Mouse (Mus musculus): ENCODE results near the gene Cnot8.
"Not testable (repeated sequence)": the region's sequence is repeated elsewhere in the genome, so short reads cannot be mapped to it uniquely, and the experiment has no call there.

The Cnot8 gene

DNA sequence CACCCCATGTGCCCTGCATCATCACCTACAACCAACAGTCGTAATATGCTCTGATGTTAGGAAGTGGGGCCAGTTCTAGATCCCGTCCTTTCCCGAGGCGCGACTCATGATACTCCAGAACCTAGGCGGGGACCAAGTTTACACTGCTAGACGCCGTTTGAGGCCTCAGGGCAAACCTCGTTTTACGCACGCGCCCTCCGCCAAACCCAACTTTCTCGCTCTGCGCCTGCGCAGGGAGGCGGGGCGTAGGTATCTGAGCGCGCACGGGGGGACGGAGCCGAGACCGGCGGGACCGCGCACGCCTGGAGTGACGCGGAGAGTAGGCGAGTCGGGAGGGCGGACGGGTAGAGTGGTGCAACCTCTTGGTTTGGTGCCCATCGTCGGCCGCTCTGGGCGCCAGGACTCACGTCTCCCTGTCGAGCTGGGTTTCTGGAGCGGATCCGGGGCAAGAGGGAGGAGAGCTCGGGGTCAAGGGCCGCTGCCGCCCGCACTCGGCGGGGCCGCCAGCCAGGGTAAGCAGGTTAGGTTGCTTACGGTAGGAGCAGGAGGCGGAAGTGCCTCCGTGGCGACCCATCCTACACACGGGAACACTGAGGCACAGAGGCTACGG, at the start of gene Cnot8:
Gene Cnot8, plus strand, starts transcription at position 457 of the 610 bp plus-strand sequence.
- DNase-seq (ENCODE audit: low spot score), result peak; percentile 99

DNA sequence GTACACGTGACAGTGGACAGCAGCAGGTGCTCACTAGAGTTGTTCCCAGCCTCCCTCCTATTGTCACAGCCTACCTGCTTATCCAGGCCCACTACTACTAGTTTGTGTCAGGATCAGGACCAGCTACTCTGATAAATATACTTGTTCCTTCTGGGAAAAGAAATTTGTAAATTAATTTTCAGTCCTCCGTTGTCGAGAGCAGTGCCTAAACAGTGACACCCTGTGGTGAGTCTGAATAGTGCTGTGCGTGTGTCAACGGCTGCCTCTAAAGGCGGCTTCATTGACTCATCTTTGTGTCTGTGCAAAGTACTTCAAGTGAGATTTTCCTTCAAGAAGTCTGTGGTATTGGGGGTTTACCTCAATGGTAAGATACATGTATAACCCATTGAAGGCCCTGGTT, 46.5 kb upstream of the Cnot8 start:
- DNase-seq (ENCODE audit: low spot score), result no peak

DNA sequence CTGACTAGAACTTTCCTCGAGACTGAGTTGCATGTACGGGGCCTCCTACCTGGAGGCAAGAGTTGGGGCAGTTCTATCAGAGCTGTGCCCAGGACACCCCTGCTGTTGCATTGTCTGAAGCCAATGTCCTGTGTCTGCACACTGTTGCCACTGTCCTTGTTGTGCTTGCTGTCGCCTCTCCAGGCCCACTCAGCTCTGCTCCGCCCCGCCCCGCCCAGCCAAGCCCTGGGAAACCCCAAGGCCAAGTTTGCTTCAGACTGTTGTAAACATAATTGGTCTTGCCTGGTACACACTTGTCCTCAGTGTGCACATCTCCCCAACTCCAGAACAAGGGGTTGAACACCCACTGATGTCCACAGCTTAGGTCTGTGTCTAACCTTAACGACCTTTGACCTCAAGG, 44.2 kb upstream of the Cnot8 start:
- not testable (repeated sequence) for DNase-seq (ENCODE audit: low spot score)

DNA sequence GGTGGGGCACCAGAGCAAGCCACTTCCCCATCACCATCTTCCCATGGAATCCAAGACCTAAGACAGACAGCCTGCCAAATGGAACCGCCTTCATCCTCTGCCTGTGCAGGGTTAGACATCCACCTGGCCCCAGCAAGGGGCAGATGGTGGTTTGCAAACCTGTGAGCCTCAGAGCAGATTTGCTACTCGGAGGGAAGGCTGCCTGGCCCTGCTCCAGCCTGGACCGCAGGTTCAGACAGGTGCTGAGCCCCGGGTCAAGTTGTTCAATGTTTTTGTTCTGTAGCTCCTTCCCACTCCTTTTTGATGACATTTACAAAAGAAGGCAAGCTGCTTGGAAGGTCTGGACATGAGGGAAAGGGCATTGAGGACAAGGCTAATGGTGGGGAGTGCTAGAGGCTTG, 42.7 kb upstream of the Cnot8 start:
- not testable (repeated sequence) for DNase-seq (ENCODE audit: low spot score)

DNA sequence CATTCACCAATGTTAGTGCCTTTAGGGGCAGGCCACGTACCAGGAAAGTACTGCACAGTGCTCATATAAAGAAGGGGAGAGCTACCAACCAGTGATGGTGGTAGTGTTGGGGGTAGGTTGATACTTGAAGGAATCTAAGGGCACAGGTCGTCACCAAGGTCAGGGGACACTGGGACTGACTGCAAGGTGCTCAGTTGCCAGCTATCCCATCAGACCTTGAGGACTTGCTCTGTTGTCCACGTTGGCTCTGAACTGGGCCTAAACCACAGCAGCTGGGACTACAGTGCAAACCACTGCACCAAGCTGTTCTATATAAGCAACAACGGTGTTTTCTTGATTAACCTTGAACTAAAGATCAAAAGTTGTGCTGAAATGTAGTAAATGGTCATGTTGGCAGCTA, 41.4 kb upstream of the Cnot8 start:
- DNase-seq (ENCODE audit: low spot score), result no peak

DNA sequence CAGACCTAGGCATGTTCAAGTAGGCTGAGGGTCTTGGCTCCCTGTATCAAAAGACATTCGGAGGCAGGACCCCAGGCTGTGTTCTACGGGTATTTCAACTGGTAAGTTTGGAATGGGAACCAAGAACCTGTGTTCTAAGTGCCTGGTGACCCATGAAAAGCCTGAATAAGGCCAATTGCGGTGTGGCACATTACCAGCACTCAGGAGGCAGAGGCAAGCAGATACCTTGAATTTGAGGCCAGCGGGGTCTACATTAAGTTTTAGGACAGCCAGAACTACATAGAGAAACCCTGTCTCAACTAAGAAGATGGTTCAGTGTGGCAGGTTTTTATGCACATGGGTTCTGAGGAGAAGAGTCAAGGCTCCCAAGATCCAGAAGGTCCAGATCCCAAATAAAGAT, 38.9 kb upstream of the Cnot8 start:
- no peak for DNase-seq (ENCODE audit: low spot score)

DNA sequence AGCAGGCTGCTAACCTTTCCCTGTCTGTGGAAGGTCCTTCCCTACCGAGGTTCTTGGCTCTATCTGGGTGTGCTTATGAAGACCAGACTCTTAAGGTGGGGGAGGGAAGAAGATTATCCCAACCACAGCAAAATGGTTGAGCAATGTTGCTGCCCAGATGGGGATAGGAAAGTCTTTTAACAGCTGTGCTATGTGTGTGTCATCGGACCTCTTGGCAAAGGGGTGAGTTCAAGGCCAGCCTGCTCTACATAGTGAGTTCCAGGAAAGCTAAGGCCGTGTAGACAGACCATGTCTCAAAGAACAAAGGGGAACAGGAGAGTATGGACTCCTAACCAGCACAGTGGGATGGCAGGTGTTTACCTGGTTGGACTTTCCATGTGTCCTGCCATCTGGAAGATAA, 31.0 kb upstream of the Cnot8 start:
- DNase-seq (ENCODE audit: low spot score), result no peak

DNA sequence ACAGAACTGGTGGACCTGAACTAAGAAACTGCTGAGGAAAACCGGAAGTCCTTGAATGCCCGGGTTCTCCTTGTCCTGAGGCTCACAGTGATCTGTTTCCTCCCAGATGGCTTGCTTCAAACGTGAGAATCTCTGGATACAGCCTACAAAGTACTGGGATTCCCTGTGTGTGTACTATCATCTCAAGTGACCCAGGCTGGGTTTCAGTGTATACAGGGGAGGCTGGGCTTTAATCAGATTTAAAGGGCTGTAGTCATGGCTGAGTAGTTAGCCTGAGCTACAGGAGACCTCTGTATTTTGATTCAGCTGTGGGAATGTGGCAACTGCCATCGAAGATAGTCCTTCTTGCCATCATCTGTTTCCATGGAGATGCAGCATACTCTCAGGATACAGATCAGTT, 26.7 kb upstream of the Cnot8 start:
- no peak for DNase-seq (ENCODE audit: low spot score)

DNA sequence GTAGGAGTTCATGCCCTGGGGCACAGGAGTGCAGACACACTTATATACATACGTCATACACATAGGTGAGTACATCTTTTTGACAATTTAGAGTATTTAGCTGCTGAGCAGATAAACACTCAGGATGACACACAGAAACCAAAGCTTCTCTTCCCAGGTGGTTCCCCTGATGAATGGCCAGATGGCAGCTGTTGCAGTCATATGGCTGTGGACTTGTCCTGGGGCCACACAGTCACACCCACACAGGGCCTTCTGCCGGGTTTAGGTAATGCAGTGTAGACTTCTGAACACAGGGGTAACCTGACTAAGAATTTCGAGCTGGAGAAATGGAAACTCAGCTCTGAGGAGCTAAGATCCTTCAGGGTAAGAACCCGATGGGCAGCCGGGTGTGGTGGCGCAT, 22.2 kb upstream of the Cnot8 start:
- no peak for DNase-seq (ENCODE audit: low spot score)

DNA sequence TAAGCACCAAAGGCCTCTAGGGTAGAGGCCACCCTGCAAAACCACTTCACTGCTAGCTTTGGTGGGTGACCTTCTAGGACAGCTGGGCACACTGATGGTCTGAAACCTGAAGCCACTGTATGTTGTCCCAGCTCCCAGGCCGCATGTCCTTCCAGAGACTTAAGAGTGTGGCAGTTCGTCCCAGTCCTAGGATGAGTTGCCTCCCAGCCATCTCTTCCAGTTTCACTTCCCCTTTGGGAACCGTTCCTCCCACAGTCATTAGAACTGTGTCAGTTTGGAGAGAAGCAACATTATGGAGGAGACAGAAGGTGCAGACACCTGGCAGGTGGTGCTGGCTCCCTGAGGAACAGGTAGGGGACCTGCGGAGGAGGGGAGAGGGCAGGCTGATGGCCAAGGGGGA, 11.4 kb upstream of the Cnot8 start:
- DNase-seq (ENCODE audit: low spot score), result no peak

DNA sequence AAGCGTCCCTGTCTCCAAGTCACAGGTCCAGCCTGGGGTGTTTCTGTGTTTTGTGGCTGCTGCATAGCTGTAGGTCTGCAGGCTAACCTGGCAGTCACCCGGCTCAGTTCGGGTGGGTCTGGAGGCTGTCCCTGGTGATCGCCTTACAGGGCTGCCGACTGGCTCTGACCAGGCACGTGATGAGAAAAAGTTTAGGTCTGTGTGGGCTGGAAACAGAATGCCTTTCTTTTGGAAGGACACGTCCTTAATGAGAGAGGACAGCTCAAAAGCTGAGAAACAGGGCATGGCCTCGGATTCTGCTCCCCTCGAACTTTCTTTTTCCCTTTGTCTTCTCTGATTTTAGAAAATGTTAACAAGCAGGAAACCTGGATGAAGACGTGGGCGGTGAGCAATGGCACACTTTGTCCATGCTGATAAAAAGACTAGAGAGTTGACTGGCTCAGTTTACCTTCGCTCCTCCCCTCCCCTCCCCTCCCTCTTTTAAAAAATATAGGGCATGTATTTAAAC, 10.9 kb upstream of the Cnot8 start, which contains the start of gene Gm12248:
Gene Gm12248, minus strand, starts transcription at position 114 of the 508 bp plus-strand sequence.
- DNase-seq (ENCODE audit: low spot score), result no peak

DNA sequence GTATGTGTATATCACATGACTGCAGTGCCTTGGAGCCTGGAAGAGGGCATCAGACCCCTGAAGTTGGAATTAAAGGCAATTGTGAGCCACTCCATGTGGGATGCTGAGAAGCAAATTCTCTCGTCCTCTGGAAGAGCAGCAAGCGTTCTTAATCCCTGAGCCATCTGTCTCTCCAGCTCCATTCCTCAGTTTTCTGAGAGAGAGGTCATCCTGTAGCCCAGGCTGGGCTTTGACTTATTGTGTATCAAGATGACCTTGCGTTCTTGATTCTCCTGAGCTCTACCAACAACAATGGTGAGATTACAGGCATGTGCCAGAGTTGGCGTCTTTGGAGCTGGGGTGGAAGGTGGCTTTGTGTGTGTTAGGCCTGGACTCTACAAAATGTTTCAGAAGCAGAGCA, 9.2 kb upstream of the Cnot8 start:
- no peak for DNase-seq (ENCODE audit: low spot score)

DNA sequence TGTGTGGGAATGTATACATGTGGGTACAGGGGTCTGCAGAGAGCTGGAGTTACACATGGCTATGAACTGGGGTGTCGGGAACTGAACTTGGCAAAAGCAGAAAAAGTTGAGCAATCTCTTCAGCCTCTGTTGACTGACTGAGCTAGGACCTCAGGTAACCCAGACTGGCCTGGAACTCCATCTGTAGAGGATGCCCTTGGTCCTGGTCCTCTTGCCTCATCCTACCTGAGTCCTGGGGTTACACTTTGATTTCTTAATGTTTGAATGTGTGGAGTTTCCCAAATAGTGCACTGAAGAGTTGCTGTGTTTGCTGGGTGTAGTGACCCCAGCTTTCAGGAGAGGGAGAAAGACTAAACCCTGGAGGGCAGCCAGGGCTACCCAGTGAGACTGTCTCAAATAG, 8.4 kb upstream of the Cnot8 start:
- no peak for DNase-seq (ENCODE audit: low spot score)

DNA sequence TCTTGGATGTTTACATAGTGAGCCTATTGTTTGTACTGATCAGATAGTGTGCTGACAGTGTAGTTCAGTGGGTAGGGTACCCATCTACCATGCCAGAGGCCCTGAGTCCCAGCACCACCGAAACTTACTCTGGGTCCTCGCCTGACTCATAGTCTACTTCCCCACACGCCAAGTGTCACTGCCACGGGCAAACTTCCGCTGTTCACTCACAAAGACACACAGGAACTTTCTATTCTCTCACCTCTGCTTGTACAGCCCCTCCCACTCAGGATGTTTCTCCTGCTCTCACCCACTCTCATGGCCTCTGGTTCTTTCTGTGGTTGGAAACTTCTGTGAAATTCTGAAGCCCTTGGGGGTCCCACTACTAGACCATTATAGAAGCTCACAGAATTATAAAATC, 7.8 kb upstream of the Cnot8 start:
- DNase-seq (ENCODE audit: low spot score), result no peak

DNA sequence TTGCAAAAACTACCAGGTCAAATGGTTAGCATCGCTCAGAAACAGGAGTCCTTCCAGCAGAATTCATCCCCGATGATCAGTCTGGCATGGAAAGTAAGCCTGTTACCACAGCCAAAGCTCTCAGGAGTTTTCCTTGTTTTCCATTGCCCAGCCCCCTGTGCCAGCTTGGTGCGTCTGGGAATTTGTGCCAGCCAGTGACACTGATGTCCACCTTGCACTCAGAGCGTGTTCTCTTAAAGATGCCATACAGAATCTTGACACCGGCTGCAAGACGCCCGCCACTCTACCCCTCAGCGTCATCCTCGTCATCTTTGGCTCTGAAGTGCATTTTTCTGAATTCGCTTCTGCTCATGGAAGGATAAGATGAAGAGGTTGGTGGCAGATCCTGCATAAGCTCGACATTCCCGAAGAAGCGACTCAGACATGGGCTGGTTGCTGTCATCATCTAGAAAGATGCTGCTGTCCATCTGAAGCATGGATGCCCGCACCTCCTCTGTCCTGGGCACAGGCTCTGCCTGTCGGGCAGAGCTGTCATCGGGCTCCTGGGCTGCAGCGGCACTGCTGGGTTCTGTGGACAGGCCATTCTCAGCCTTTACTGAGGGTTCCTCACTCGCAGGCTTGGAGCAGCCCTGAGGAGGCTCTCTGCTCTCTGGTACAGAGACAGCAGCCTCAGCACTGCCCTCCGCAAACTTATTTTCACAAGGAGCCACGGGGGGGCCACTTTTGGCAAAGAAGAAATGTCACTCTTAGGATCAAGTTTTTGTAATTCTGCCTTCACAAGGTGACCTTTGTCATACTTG, 6.9 kb upstream of the Cnot8 start:
- DNase-seq (ENCODE audit: low spot score), result no peak

DNA sequence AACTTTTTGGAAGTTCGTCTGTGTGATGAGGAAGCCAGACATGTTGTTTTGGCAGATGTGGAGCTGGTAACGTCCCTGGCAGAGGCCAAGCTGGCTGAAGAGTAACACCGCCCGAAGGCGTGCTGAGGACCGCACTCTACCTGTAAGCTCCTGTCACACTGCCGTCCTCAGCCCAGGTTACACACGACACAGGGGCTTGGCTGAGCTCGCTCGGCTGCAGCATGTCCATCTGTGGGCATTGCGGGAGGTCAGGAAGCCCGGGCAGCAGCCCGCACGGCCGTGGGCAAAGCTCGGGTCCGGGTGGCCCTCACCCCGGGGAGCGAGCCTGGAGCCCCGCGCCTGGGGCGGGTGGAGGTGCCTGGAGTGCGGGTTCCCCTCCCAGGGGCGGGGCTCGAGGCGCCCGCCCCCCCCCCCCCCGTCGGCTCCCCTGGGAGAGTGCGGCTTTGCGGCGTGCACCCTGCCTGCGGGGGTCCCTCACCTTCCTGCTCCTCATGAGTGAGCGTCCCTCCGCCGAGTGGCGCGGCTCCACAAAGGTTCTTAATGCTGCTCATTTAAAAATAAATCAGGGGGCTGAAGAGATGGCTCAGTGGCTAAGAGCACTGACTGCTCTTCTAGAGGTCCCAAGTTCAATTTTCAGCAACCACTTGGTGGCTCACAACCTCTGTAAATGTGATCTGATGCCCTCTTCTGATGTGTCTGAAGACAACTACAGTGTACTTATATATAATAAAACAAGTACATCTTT, 6.2 kb upstream of the Cnot8 start:
- no peak for DNase-seq (ENCODE audit: low spot score)

DNA sequence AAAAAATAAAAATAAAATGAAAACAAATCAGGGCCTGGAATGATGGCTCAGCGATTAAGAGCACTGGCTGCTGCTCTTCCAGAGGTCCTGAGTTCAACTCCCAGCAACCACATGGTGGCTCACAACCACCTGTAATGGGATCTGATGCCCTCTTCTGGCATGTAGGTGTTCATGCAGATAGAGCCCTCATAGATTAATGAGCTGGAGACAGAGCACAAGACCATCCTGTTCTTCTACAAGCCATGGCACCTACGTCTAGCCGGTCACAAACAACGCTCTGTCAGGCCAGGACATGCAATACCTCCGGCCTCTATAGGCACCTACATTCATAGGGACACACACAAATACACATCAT, 5.6 kb upstream of the Cnot8 start:
- not testable (repeated sequence) for DNase-seq (ENCODE audit: low spot score)

DNA sequence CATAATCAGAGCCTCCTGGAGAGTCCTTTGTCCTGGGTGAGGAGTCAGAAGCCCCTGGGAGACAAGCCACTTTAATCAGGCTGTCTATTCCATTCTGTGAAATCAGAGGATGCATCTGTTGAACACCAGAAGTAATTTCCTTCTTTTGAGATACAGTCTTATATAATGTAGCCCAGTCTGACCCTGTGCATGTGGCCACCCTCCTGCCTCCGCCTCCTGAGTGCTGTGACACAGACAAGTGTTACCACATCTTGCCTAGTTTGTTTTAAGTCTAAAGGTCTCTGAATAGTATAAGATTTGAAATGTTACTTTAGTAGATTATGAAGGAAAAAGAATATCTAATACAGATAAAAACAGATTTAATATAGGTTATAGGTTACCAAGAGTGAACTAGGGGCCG, 3.9 kb upstream of the Cnot8 start:
- no peak for DNase-seq (ENCODE audit: low spot score)

DNA sequence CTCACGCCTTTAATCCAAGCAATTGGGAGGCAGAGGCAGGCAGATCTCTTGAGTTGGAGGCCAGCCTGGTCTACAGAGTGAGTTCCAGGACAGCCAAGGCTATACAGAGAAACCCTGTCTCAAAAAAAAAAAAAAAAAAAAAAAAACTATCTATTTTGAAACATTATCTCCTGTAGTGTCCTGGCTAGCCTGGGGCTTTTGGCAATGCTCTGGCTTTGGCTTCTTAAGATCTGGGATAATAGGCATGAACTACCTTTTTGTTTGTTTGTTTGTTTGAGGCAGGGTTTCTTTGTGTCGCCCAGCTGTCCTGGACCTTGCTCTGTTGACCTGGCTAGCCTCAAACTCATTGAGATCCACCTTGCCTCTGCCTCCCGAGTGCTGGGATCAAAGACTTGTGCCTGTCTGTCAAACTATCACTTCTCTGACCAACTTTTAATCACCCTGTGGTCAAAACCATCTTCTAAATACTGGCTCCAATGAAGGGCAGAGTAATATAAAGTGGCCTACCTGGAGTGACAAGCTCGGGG, 2.7 kb upstream of the Cnot8 start:
- DNase-seq (ENCODE audit: low spot score), result no peak

DNA sequence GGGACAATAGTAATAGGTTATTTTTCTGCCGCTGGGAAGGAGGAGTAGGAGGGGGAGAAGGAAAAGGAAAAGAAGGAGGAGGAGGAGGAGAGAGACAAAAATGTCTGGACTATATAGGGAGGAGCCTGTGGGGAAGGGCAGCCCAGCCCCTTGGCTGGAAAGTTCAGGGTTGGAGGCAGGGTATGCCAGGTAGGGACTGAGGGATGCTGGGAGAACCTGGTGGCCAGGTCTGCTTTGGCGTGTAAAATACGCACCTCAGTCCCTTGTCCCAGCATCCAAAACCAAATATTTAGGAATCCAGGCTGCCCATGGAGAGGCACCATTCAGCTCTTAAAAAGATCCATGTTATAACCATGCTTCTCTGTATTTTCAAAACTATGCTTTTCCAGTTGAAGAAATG, 1.8 kb upstream of the Cnot8 start:
- DNase-seq (ENCODE audit: low spot score), result no peak

DNA sequence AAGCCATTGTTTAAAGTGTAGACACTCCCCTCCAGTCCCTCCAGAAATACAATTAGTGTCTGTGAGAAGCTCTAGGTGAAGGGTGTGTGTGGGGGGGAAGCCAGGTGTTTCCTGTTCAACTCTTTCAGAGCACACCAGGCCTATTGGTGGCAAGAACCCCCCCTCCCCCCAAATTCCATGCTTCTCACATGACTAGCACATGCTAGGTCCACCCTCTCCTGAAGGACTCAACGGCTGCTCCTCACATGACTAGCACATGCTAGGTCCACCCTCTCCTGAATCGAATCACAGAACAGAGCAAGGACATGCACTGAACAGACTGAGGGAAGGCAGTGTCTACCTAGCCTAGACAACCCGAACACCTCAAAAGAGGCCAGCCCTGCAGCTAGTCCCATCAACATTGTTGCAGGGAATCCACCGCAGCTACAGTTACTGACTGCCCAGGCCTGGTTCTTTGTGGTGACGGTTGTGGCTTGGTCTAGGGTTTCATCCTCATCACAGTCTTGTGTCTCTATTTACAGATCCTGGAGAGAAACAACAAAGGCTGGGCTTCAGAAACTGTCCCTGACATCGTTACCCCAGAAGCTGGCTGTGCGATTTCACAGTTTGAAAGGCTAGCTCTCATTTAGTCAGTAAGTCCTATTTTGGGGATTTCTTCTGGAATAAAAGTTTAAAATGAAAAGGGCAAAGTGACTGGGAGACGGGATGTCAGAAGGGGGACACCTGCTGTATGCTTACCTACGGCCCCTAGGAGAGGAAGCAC, 1.2 kb upstream of the Cnot8 start:
- no peak for DNase-seq (ENCODE audit: low spot score)

DNA sequence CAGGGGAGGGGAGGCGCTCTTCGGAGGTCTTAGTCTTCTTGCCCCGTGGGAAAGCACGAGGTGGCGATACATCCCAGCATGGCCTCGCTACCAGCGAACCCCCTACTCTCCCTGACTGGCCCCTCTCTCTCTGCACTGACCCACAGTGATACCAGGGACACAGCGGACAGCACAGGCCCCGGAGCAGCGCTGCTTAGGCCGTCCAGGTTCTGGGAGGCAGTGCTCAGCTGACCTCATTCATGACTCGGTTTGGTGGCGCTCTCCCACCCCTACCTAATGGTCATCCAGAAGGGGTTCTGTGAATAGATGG, 654 bp upstream of the Cnot8 start:
- no peak for DNase-seq (ENCODE audit: low spot score)

All from ovary, postnatal 10 days (tissue).